Comparison of ENCODE assay signal across 9 mouse cellular contexts in genomic region chr2:153071491-153072184, GRCm38 (mm10). TPM values are rescaled to one million over a fixed set of nuclear protein-coding genes. Genes with fewer than 3 reads are reported as not detected.
DNase-seq lines count a peak whose midpoint lies in the region; ATAC-seq lines count a peak whose summit lies in the region.
"Had no signal": no experiment of that assay in that cellular context is flagged by ENCODE, and none has a peak within 500 bp of the region (broad histone marks: within the 10 kb centered on the region; RNA-seq: fewer than 3 reads in every experiment).

No protein-coding gene starts in this region.

- H3K4me2 ChIP-seq in heart, embryonic 13.5 days, result peak overlapping the region; percentile 68
- peak overlapping the region; percentile 69 for H3K4me2 ChIP-seq in limb, embryonic 13.5 days (replicated peaks)

- no peaks in the 10 kb centered on the region; the same call in 1 of the 2 replicates for H3K36me3 ChIP-seq in heart, embryonic 13.5 days
- no peaks in the 10 kb centered on the region for H3K36me3 ChIP-seq in hindbrain, embryonic 10.5 days
- no peaks in the 10 kb centered on the region for H3K36me3 ChIP-seq in limb, embryonic 13.5 days

- no peak for DNase-seq in heart, adult 8-10 months (ENCODE audit: low spot score)
- peak; percentile 46 for DNase-seq in cerebellum, adult 9-11 months
- DNase-seq in hindbrain, embryonic 10.5 days (ENCODE audit: low spot score), result peak; percentile 44
- DNase-seq in retina, postnatal 1 day, result peak; percentile 88
- no peak for DNase-seq in spleen, postnatal 10 days (ENCODE audit: low spot score in 2 of 2)
- no peak for DNase-seq in kidney, adult 18-20 months

- no peak for ATAC-seq in heart, embryonic 13.5 days (ENCODE audit: extremely low read depth, insufficient number of reproducible peaks, low FRiP score, low TSS enrichment)
- ATAC-seq in limb, embryonic 13.5 days (ENCODE audit: low FRiP score, low read depth), result peak; percentile 28; the same call in 1 of the 2 replicates
- ATAC-seq: Patski had no signal

- H3K9me3 ChIP-seq in heart, embryonic 13.5 days, result no peaks in the 10 kb centered on the region
- H3K9me3 ChIP-seq in hindbrain, embryonic 10.5 days, result no peaks in the 10 kb centered on the region
- no peaks in the 10 kb centered on the region for H3K9me3 ChIP-seq in limb, embryonic 13.5 days

- peaks cover 81% of the 10 kb centered on the region for H3K27me3 ChIP-seq in heart, embryonic 13.5 days (replicated peaks)
- peaks cover 78% of the 10 kb centered on the region for H3K27me3 ChIP-seq in hindbrain, embryonic 10.5 days (ENCODE audit: insufficient read depth, poor library complexity, severe bottlenecking)
- H3K27me3 ChIP-seq in limb, embryonic 13.5 days, result peaks cover 77% of the 10 kb centered on the region

- 17% methylated on average over 67 of the region's 67 CpGs for WGBS in heart, embryonic 13.5 days
- WGBS in hindbrain, embryonic 10.5 days, result 8% methylated on average over 67 of the region's 67 CpGs
- 4% methylated on average over 61 of the region's 67 CpGs for WGBS in limb, embryonic 13.5 days

- peak overlapping the region; percentile 45 for H3K4me3 ChIP-seq in heart, embryonic 13.5 days
- H3K4me3 ChIP-seq in hindbrain, embryonic 10.5 days, result peak overlapping the region; percentile 49
- H3K4me3 ChIP-seq in limb, embryonic 13.5 days, result peak overlapping the region; percentile 40

- no peak overlapping the region for H3K27ac ChIP-seq in heart, embryonic 13.5 days (replicated peaks)
- peak overlapping the region; percentile 72 for H3K27ac ChIP-seq in hindbrain, embryonic 10.5 days
- no peak overlapping the region for H3K27ac ChIP-seq in limb, embryonic 13.5 days

- H3K9ac ChIP-seq in heart, embryonic 13.5 days, result peak overlapping the region; percentile 35
- peak overlapping the region; percentile 60 for H3K9ac ChIP-seq in limb, embryonic 13.5 days

- H3K4me1 ChIP-seq in heart, embryonic 13.5 days, result peaks cover 11% of the 10 kb centered on the region
- peaks cover 19% of the 10 kb centered on the region for H3K4me1 ChIP-seq in hindbrain, embryonic 10.5 days (replicated peaks)
- no peaks in the 10 kb centered on the region for H3K4me1 ChIP-seq in limb, embryonic 13.5 days

RNA-seq across cellular contexts. Expression of gene Ccm2l, which starts 5.9 kb away (rescaled TPM):
- 4.6 and 5.3 TPM in 2 replicates for polyA plus RNA-seq in heart, embryonic 13.5 days (2015; fragmentation: Nextera tagmentation; extraction: Ambion mirVana)
- total RNA-seq in heart, adult 8-10 months (2022), result 10 to 100 TPM; 12.9 to 21.5 (median 13.8) TPM
- 1.3 and 1.8 TPM in 2 replicates for polyA plus RNA-seq in hindbrain, embryonic 10.5 days (2016; fragmentation: Nextera tagmentation; extraction: Ambion mirVana)
- polyA plus RNA-seq in limb, embryonic 13.5 days (2015; fragmentation: Nextera tagmentation; extraction: Ambion mirVana), result 1.7 and 1.9 TPM in 2 replicates
- polyA plus RNA-seq: Patski had no signal

RNA-seq across cellular contexts. Expression of gene Hck, which starts 36.6 kb away (rescaled TPM):
- 1.8 and 2.2 TPM in 2 replicates for polyA plus RNA-seq in heart, embryonic 13.5 days (2015; fragmentation: Nextera tagmentation; extraction: Ambion mirVana)
- total RNA-seq in heart, adult 8-10 months (2022), result 1 to 10 TPM in 2 of 4 experiments, under 1 TPM in 2; 0.72 to 1.2 (median 0.95) TPM
- polyA plus RNA-seq in hindbrain, embryonic 10.5 days (2016; fragmentation: Nextera tagmentation; extraction: Ambion mirVana), result 1.4 and 2.7 TPM in 2 replicates
- 6.7 and 7.9 TPM in 2 replicates for polyA plus RNA-seq in limb, embryonic 13.5 days (2015; fragmentation: Nextera tagmentation; extraction: Ambion mirVana)

RNA-seq across cellular contexts. Expression of gene Xkr7, which starts 40.0 kb away (rescaled TPM):
- not detected in 2 replicates for polyA plus RNA-seq in heart, embryonic 13.5 days (2015; fragmentation: Nextera tagmentation; extraction: Ambion mirVana)
- not detected for total RNA-seq in heart, adult 8-10 months (2022)
- polyA plus RNA-seq in hindbrain, embryonic 10.5 days (2016; fragmentation: Nextera tagmentation; extraction: Ambion mirVana), result 0.73 and 1.1 TPM in 2 replicates
- polyA plus RNA-seq in limb, embryonic 13.5 days (2015; fragmentation: Nextera tagmentation; extraction: Ambion mirVana), result not detected in 2 replicates
- polyA plus RNA-seq: Patski had no signal

RNA-seq across cellular contexts. Expression of gene Pdrg1, which starts 56.4 kb away (rescaled TPM):
- polyA plus RNA-seq in heart, embryonic 13.5 days (2015; fragmentation: Nextera tagmentation; extraction: Ambion mirVana), result 101 and 111 TPM in 2 replicates
- total RNA-seq in heart, adult 8-10 months (2022), result 100 to 1,000 TPM; 129 to 141 (median 136) TPM
- polyA plus RNA-seq in hindbrain, embryonic 10.5 days (2016; fragmentation: Nextera tagmentation; extraction: Ambion mirVana), result 110 and 120 TPM in 2 replicates
- 126 and 131 TPM in 2 replicates for polyA plus RNA-seq in limb, embryonic 13.5 days (2015; fragmentation: Nextera tagmentation; extraction: Ambion mirVana)

Comparison
In these comparisons a context has a peak if more than half of its experiments do, and no peak if none do; other contexts are left out.
1. DNase-seq: peak in cerebellum, adult 9-11 months (single experiment), hindbrain, embryonic 10.5 days (single experiment) and retina, postnatal 1 day (single experiment); none in heart, adult 8-10 months (single experiment), spleen, postnatal 10 days (0 of 2) and kidney, adult 18-20 months (single experiment).
2. Peak in every context shown above with its lines, with median percentiles within 50 percentile points of each other: H3K4me3 ChIP-seq.